Mouse (Mus musculus) ES-E14 (cell line): ENCODE measurements around the gene Crocc.

ENCODE experiments used
- HCFC1 ChIP-seq: IDR thresholded peaks from 2 replicates; pipeline ENCODE4 v1.6.1; 2012; ENCODE audit warnings: low read length, inconsistent platforms, borderline replicate concordance; ENCODE audit not compliant: insufficient read depth
- MAFK ChIP-seq: IDR thresholded peaks from 2 replicates; pipeline ENCODE4 v1.6.1; 2014; ENCODE audit warnings: mild to moderate bottlenecking, low read depth, low read length, inconsistent platforms; ENCODE audit not compliant: insufficient read depth
- ZC3H11A ChIP-seq: IDR thresholded peaks from 2 replicates; pipeline ENCODE4 v1.6.1; 2012; ENCODE audit warnings: low read depth, mild to moderate bottlenecking, inconsistent platforms, low read length, borderline replicate concordance
- ZNF384 ChIP-seq: IDR thresholded peaks from 2 replicates; pipeline ENCODE4 v1.6.1; 2012; ENCODE audit warnings: low read depth, low read length, inconsistent platforms

DNA sequence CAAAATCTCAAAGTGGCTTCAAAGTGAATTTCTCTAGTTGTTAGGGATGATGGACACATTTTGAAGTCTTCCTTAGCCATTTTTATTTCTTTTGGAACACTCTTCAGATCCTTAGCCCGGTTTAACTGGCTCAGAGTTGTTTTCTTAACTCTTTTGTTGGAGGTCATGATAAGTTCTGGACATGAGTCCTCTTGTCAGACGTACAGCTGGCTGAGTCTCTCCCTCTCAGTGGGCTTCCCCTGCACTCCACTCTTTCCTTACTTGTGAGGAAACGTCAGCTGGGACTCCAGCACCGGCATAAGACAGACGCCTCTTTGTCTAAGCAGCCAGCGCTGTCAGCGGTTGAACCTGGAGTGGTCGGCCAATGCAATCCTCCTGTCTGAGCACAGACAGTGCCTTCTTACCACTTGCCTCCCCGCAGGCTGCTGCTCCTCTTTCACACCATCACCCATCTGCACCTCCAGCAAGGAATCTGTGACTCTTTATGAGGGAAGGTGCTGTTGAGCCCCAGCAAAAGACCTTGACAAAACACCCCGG lies 47.9 kb upstream of the Crocc start:
- TF ChIP-seq MAFK (no peak), ZC3H11A (no peak), HCFC1 (no peak), ZNF384 (no peak)
